Mouse (Mus musculus) midbrain, postnatal 0 days (tissue): ENCODE measurements around the gene Yes1. TPM values are rescaled to one million over a fixed set of nuclear protein-coding genes. Genes with fewer than 3 reads are reported as not detected.
"Not testable (repeated sequence)": the region's sequence is repeated elsewhere in the genome, so short reads cannot be mapped to it uniquely, and the experiment has no call there.

Source experiments
- ATAC-seq: fragments of 200-750 bp; cut with Nextera tagmentation; 2 replicates; pipeline ENCODE4 v1.8.0; 2017; ENCODE audit warnings: moderate number of reproducible peaks, mild to moderate bottlenecking, moderate TSS enrichment, moderate library complexity; ENCODE audit not compliant: low FRiP score
- DNase-seq: peaks from one replicate; pipeline ENCODE4 v3.0.0-alpha.2; 2015; ENCODE audit warnings: low spot score
- H3K27ac ChIP-seq: fragments of 300-500 bp; sonication (generic); 2 replicates; pipeline ENCODE4 v1.5.1; 2014; ENCODE audit warnings: low read depth, mild to moderate bottlenecking, low read length, mixed read lengths
- H3K27me3 ChIP-seq: fragments of 300-500 bp; sonication (generic); 2 replicates; pipeline ENCODE4 v1.6.1; 2014; ENCODE audit warnings: low read length, control low read depth, mixed read lengths; ENCODE audit not compliant: insufficient read depth
- H3K36me3 ChIP-seq: fragments of 300-500 bp; sonication (generic); 2 replicates; pipeline ENCODE4 v1.6.1; 2014; ENCODE audit warnings: low read length, control low read depth, mixed read lengths; ENCODE audit not compliant: insufficient read depth
- H3K4me1 ChIP-seq: fragments of 300-500 bp; sonication (generic); 2 replicates; pipeline ENCODE4 v1.6.1; 2014; ENCODE audit warnings: mild to moderate bottlenecking, control low read depth, antibody characterized with exemption, low read length, mixed read lengths; ENCODE audit not compliant: insufficient read depth
- H3K4me2 ChIP-seq: fragments of 300-500 bp; sonication (generic); 2 replicates; pipeline ENCODE4 v1.6.1; 2014; ENCODE audit warnings: low read depth, mild to moderate bottlenecking, low read length, mixed read lengths; ENCODE audit not compliant: poor library complexity, severe bottlenecking
- H3K4me3 ChIP-seq: fragments of 300-500 bp; sonication (generic); 2 replicates; pipeline ENCODE4 v1.5.1; 2014; ENCODE audit warnings: low read depth, mild to moderate bottlenecking, low read length, moderate library complexity
- H3K9ac ChIP-seq: fragments of 300-500 bp; sonication (generic); replicated peaks from 2 replicates; pipeline ENCODE4 v1.6.1; 2014; ENCODE audit warnings: mild to moderate bottlenecking, low read length, moderate library complexity, mixed read lengths; ENCODE audit not compliant: poor library complexity, severe bottlenecking
- H3K9me3 ChIP-seq: fragments of 300-500 bp; sonication (generic); 2 replicates; pipeline ENCODE4 v1.6.1; 2016; ENCODE audit warnings: low read length, control low read depth
- CTCF ChIP-seq: IDR thresholded peaks from 2 replicates; pipeline ENCODE4 v1.5.1; 2016; ENCODE audit warnings: antibody characterized with exemption, mild to moderate bottlenecking
- WGBS: fragments of 180-500 bp; shearing (Covaris S2); extraction: QIAGEN DNeasy Blood & Tissue Kit; methylation state at CpG from one replicate; pipeline ENCODE4 v1.1.7; 2014; 5-methylcytosine and 5-hydroxymethylcytosine counted together
- polyA plus RNA-seq: library from polyadenylated mRNA; unstranded; fragments of >200 nt; fragmentation: Nextera tagmentation; extraction: Ambion mirVana; gene quantifications from 2 replicates; pipeline ENCODE4 v1.2.1, GENCODE M21; 2015
- total RNA-seq: library from RNA; depleted of rRNA; stranded (reverse); fragments of >200 nt; gene quantifications from 2 replicates; pipeline ENCODE4 v1.2.3, GENCODE M21; 2014

The Yes1 gene
- total and polyA plus RNA-seq, 2 experiments from 2014 or later, result 11.5 to 20.3 TPM

GRCm38 (mm10) chr5:32614691-32615090 is 3.7 kb downstream of the Yes1 start:
- H3K4me2 ChIP-seq, result no peak overlapping the region
- WGBS, result 59% methylated on average over 4 of the region's 4 CpGs
- ATAC-seq (no peak), DNase-seq (peak; percentile 63)
- H3K9ac ChIP-seq, result no peak overlapping the region
- H3K9me3 ChIP-seq, result no peaks in the 10 kb centered on the region
- H3K4me3 ChIP-seq, result no peak overlapping the region
- H3K36me3 ChIP-seq, result no peaks in the 10 kb centered on the region
- no peak overlapping the region for H3K27ac ChIP-seq
- H3K27me3 ChIP-seq, result no peaks in the 10 kb centered on the region
- no peak for TF ChIP-seq CTCF
- no peaks in the 10 kb centered on the region for H3K4me1 ChIP-seq

- DNase-seq, H3K36me3 ChIP-seq, H3K9me3 ChIP-seq, H3K4me1 ChIP-seq, H3K4me2 ChIP-seq, H3K9ac ChIP-seq, H3K27ac ChIP-seq, ATAC-seq, H3K27me3 ChIP-seq, H3K4me3 ChIP-seq: not testable (repeated sequence)
- WGBS, result 89% methylated on average over 7 of the region's 7 CpGs
Measured at GRCm38 (mm10) chr5:32616489-32616888, 5.5 kb downstream of the Yes1 start.

DNA sequence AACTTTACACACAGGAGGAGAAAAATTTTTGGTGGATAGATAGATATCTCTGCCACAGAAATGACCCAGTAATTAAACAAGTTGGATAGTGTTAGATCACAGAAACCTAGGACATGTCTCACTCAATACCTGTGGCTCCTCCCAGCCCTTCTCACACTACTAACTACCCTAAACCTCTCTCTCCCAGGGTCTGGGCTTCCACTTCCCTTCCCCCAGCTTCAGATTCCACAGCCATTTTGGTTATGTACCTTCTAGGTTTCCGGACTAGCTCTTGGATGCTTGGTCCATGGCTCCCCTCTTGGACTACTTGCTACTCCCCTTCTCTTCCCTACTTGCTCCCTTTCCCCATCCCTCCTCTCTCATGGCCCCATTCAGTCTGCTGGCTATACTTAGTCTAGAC is 6.9 kb downstream of the Yes1 start:
- H3K36me3 ChIP-seq, result no peaks in the 10 kb centered on the region
- 90% methylated on average over 1 of the region's 1 CpGs for WGBS
- no peak overlapping the region for H3K4me3 ChIP-seq
- no peak overlapping the region for H3K27ac ChIP-seq
- TF ChIP-seq CTCF, result no peak
- H3K4me1 ChIP-seq, result no peaks in the 10 kb centered on the region
- H3K9ac ChIP-seq, result no peak overlapping the region
- DNase-seq (no peak), ATAC-seq (no peak)
- no peaks in the 10 kb centered on the region for H3K9me3 ChIP-seq
- no peak overlapping the region for H3K4me2 ChIP-seq
- no peaks in the 10 kb centered on the region for H3K27me3 ChIP-seq

GRCm38 (mm10) chr5:32623649-32624048 is 12.7 kb downstream of the Yes1 start:
- ATAC-seq, result no peak
- no peak overlapping the region for H3K9ac ChIP-seq
- no peaks in the 10 kb centered on the region for H3K36me3 ChIP-seq
- H3K4me2 ChIP-seq, result no peak overlapping the region
- no peak overlapping the region for H3K27ac ChIP-seq
- no peaks in the 10 kb centered on the region for H3K27me3 ChIP-seq
- DNase-seq, result no peak
- no peak for TF ChIP-seq CTCF
- no peaks in the 10 kb centered on the region for H3K4me1 ChIP-seq
- H3K9me3 ChIP-seq, result no peaks in the 10 kb centered on the region
- no peak overlapping the region for H3K4me3 ChIP-seq

- H3K9me3 ChIP-seq, result no peaks in the 10 kb centered on the region
- ATAC-seq, result no peak
- WGBS, result 94% methylated on average over 2 of the region's 2 CpGs
- DNase-seq, result no peak
- H3K4me3 ChIP-seq, result no peak overlapping the region
- TF ChIP-seq CTCF, result no peak
- no peaks in the 10 kb centered on the region for H3K4me1 ChIP-seq
- H3K27ac ChIP-seq, result no peak overlapping the region
- no peak overlapping the region for H3K9ac ChIP-seq
- H3K36me3 ChIP-seq, result no peaks in the 10 kb centered on the region
- no peak overlapping the region for H3K4me2 ChIP-seq
- H3K27me3 ChIP-seq, result no peaks in the 10 kb centered on the region
Measured at GRCm38 (mm10) chr5:32624777-32625176, 13.8 kb downstream of the Yes1 start.

DNA sequence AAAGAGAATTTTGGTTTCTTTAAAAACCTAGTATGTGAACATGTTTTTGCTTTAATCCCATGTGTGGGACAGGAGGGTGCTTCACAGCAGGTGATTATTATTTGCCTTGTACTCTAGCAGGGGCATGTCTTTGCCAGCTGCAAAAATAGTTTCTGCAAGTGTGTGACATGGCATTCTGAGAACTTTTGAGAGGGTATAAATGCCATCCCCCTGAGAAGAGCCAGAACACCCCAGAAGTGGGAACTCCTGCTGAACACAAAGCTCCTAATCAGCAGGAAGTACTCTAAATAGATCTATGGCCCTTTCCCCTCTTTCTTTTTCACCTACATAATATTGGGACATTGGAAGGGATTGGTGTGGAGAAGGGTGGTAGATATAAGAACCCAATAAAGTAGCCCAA is 22.2 kb downstream of the Yes1 start:
- Histone ChIP-seq H3K4me3 (no peak overlapping the region), H3K4me2 (no peak overlapping the region), H3K27ac (no peak overlapping the region), H3K27me3 (no peaks in the 10 kb centered on the region), H3K9ac (no peak overlapping the region), H3K4me1 (no peaks in the 10 kb centered on the region), H3K36me3 (no peaks in the 10 kb centered on the region), H3K9me3 (no peaks in the 10 kb centered on the region)
- ATAC-seq, result no peak
- DNase-seq, result no peak
- no peak for TF ChIP-seq CTCF

DNA sequence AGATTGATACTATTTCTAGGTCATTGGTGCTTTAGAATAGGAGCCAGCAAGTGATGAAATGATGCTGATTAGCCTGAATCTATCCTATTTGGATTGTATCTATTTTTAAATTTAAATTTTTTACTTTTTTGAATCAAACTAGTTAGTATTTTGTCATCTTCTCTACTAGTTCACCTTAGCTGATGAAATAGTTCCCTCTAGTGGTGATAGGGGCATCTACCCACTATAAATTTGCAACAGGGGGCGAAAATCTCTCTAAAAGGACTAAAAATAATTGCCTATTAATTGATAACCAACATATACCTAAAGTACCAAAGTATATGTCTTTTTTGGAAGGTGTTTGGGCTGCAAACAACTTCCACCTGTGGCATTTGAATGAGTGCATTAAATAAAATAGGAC is 46.4 kb downstream of the Yes1 start:
- H3K27ac ChIP-seq, result no peak overlapping the region
- no peaks in the 10 kb centered on the region for H3K27me3 ChIP-seq
- ATAC-seq (no peak), DNase-seq (peak; percentile 58)
- H3K36me3 ChIP-seq, result peaks cover 2% of the 10 kb centered on the region; the same call in 1 of the 2 replicates
- H3K4me3 ChIP-seq, result no peak overlapping the region
- peak; percentile 82 for TF ChIP-seq CTCF
- no peak overlapping the region for H3K4me2 ChIP-seq
- H3K4me1 ChIP-seq, result no peaks in the 10 kb centered on the region
- no peak overlapping the region for H3K9ac ChIP-seq
- WGBS, result 52% methylated on average over 1 of the region's 1 CpGs
- no peaks in the 10 kb centered on the region for H3K9me3 ChIP-seq
